Mouse (Mus musculus): ENCODE data around the gene Pdilt.
"Not testable (repeated sequence)": the region's sequence is repeated elsewhere in the genome, so short reads cannot be mapped to it uniquely, and the experiment has no call there.

The Pdilt gene

GRCm38 (mm10) chr7:119523389-119523788 lies at the start of gene Pdilt:
Gene Pdilt, minus strand, starts transcription at chr7:119523489.
- DNase-seq (ENCODE audit: low read depth) = no peak

GRCm38 (mm10) chr7:119562476-119562875 lies 39.2 kb upstream of the Pdilt start:
- not testable (repeated sequence) for DNase-seq (ENCODE audit: low read depth)

- no peak for DNase-seq (ENCODE audit: low read depth)
Observed at GRCm38 (mm10) chr7:119561441-119561840, 38.2 kb upstream of the Pdilt start.

GRCm38 (mm10) chr7:119560452-119560835 lies 37.2 kb upstream of the Pdilt start:
- no peak for DNase-seq (ENCODE audit: low read depth)

GRCm38 (mm10) chr7:119559789-119560451 lies 36.6 kb upstream of the Pdilt start:
- DNase-seq (ENCODE audit: low read depth) = no peak

- no peak for DNase-seq (ENCODE audit: low read depth)
Observed at GRCm38 (mm10) chr7:119554040-119554439, 30.8 kb upstream of the Pdilt start, which contains the start of gene Acsm2. Gene Acsm2, plus strand, starts transcription at chr7:119554340.

GRCm38 (mm10) chr7:119550471-119551222 lies 27.4 kb upstream of the Pdilt start:
- DNase-seq (ENCODE audit: low read depth) = no peak

- DNase-seq (ENCODE audit: low read depth) = no peak
Observed at GRCm38 (mm10) chr7:119545572-119545971, 22.3 kb upstream of the Pdilt start.

- no peak for DNase-seq (ENCODE audit: low read depth)
Observed at GRCm38 (mm10) chr7:119542445-119542844, 19.2 kb upstream of the Pdilt start.

- DNase-seq (ENCODE audit: low read depth) = no peak
Observed at GRCm38 (mm10) chr7:119534389-119534788, 11.1 kb upstream of the Pdilt start.

- DNase-seq (ENCODE audit: low read depth) = no peak
Observed at GRCm38 (mm10) chr7:119532924-119533323, 9.6 kb upstream of the Pdilt start.

- DNase-seq (ENCODE audit: low read depth) = no peak
Observed at GRCm38 (mm10) chr7:119528617-119529016, 5.3 kb upstream of the Pdilt start.

- DNase-seq (ENCODE audit: low read depth) = no peak
Observed at GRCm38 (mm10) chr7:119527548-119527947, 4.3 kb upstream of the Pdilt start.

- no peak for DNase-seq (ENCODE audit: low read depth)
Observed at GRCm38 (mm10) chr7:119527135-119527534, 3.8 kb upstream of the Pdilt start.

GRCm38 (mm10) chr7:119526486-119526885 lies 3.2 kb upstream of the Pdilt start:
- no peak for DNase-seq (ENCODE audit: low read depth)

- no peak for DNase-seq (ENCODE audit: low read depth)
Observed at GRCm38 (mm10) chr7:119525881-119526281, 2.6 kb upstream of the Pdilt start.

- DNase-seq (ENCODE audit: low read depth) = no peak
Observed at GRCm38 (mm10) chr7:119522385-119522784, 904 bp downstream of the Pdilt start.

- no peak for DNase-seq (ENCODE audit: low read depth)
Observed at GRCm38 (mm10) chr7:119521816-119522215, 1.5 kb downstream of the Pdilt start.

GRCm38 (mm10) chr7:119519654-119520053 lies 3.6 kb downstream of the Pdilt start:
- peak; percentile 22 for DNase-seq (ENCODE audit: low read depth)

GRCm38 (mm10) chr7:119519163-119519562 lies 4.1 kb downstream of the Pdilt start, which contains the start of gene Acsm5:
Gene Acsm5, plus strand, starts transcription at chr7:119519463.
- no peak for DNase-seq (ENCODE audit: low read depth)

GRCm38 (mm10) chr7:119516272-119516558 lies 7.1 kb downstream of the Pdilt start:
- no peak for DNase-seq (ENCODE audit: low read depth)

- peak; percentile 14 for DNase-seq (ENCODE audit: low read depth)
Observed at GRCm38 (mm10) chr7:119515492-119516271, 7.6 kb downstream of the Pdilt start.

GRCm38 (mm10) chr7:119513056-119513455 lies 10.2 kb downstream of the Pdilt start:
- DNase-seq (ENCODE audit: low read depth) = peak; percentile 25

All from c-Kit-positive CD71-negative TER-119-negative erythroid progenitor cells, embryonic 14.5 days (primary cell).